Mouse (Mus musculus) monocyte, adult 2 months (primary cell): Measurements from ENCODE around the gene Dzip1l.
"Not testable (repeated sequence)": the region's sequence is repeated elsewhere in the genome, so short reads cannot be mapped to it uniquely, and the experiment has no call there.

ENCODE experiments used
- DNase-seq, 2 experiments: peaks; one replicate each; pipeline ENCODE4 v3.0.0; 2022; ENCODE audit warnings: low spot score in 2 of 2, low read depth in 1 of 2

Dzip1l gene

GRCm38 (mm10) chr9:99629281-99630011, at the start of gene Dzip1l:
TSS of gene Dzip1l (plus strand) at chr9:99629496.
- no peak for DNase-seq

- no peak for DNase-seq
Measured at GRCm38 (mm10) chr9:99580655-99581054, 48.6 kb upstream of the Dzip1l start.

GRCm38 (mm10) chr9:99587505-99588202, 41.6 kb upstream of the Dzip1l start:
- DNase-seq = peak in 1 of 2 experiments; percentile 25

DNA sequence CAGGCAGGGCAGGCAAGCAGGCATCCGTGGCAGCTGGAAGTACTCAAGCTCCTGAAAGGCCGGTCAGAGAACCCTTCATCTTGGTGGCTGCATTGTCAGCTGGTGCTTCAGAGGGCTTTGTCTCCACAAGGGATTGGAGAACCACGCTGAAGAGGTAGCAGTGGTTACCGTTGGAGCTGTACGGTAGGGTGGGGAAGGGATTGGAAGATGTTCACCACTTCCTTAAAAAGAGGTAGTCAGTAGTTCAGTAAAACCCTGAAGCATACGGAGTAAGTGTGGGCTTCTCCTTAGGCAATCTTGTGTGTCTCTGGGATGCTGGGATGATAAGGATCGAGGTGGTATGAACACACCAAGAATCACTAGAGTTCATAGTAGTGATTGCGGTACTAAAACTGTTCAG, 38.2 kb upstream of the Dzip1l start:
- DNase-seq = no peak

- DNase-seq = not testable (repeated sequence)
Measured at GRCm38 (mm10) chr9:99599127-99599526, 30.2 kb upstream of the Dzip1l start.

GRCm38 (mm10) chr9:99603566-99603965, 25.7 kb upstream of the Dzip1l start:
- no peak for DNase-seq

DNA sequence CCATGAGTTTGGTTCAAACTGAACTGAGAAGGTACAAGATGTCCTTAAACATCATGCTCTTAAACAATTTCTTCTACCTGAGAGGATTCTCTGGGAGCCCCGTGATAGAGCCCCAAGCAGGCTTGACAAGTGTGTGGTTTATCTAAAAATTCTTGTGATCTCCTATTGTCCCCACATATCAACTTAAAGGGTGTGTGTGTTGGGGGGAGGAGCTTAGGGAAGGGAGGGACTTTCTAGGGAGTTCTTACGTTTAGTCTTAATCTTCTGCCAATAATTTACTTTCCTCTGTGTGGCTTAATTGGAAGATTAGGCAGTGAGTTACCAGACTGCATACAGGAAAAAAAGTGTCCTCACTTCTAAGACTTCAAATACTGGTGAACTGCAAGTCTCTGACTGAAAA, 17.1 kb upstream of the Dzip1l start, which contains the start of gene A4gnt:
Gene A4gnt, plus strand, starts transcription at position 301 of the 400 bp plus-strand sequence.
- DNase-seq = no peak

- DNase-seq = no peak
Measured at GRCm38 (mm10) chr9:99619688-99620087, 9.6 kb upstream of the Dzip1l start.

DNA sequence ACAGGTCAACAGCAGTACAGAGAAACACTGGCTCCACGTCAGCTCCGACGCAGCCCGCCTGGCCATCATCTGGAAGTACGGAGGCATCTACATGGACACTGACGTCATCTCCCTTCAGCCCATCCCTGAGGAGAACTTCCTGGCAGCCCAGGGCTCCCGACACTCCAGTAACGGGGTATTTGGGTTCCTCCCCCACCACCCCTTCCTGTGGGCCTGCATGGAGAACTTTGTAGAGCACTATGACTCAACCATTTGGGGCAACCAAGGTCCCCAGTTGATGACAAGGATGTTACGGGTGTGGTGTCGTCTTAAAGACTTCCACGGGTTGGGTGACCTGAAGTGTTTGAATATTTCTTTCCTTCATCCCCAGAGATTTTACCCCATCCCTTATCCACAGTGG, 9.1 kb upstream of the Dzip1l start:
- no peak for DNase-seq

GRCm38 (mm10) chr9:99622034-99622433, 7.3 kb upstream of the Dzip1l start:
- DNase-seq = no peak

DNA sequence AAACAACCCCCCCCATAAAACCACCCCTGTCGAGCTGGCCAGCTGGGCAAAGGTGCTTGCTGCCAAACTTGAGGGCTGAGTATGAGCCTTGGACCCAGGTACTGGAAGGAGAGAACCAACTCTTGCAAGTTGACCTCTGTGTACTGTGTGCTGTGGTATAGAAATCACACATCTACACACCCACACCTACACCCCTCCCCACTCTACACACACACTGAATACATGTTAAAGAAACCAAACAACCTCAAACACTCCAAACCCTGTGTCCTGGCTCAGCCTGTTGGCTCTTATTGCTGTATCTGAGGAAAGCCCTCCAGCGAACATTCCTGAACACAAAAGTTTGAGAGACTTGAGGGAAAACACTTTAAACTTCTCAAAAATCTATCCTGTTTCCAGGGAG, 6.3 kb upstream of the Dzip1l start:
- no peak for DNase-seq

DNA sequence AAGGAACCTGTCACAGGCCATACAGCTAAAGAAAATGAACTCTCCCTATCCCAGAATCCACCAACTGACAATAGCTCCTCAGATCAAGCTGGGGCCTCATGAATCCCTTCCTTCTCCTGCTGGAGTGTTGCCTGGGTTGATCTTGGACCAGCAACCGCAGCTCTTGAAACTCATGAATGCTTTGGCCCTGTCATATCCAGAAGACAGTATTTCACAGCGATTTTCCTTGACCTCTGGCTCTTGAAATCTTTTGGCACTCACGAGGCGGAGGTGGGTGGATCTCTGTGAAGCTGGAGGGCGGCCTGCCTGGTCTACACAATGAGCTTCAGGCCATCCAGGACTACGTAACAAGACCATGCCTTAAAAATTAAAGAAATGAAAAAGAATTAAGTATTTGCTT, 5.2 kb upstream of the Dzip1l start:
- no peak for DNase-seq

- DNase-seq = no peak
Measured at GRCm38 (mm10) chr9:99628581-99628980, 715 bp upstream of the Dzip1l start.

DNA sequence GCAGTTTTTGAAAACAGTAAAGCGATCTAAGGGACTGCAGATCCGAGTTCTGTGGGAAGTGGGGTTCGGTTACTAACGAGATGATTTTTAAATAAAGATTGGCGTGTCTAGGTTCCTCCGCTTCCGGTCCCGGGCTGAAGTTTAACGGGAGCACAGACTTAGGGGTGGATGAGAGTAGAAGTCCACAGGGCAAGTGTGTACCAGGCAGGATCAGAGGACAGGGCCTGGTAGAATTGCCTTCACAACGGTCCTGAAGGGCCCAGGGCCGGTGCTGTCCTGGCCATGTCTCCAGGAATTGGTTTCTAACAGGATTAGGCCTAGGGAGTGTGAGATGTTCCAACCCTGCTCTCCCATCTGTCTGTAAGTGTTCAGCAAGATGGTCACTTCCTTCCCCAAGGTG, 775 bp downstream of the Dzip1l start:
- no peak for DNase-seq

- no peak for DNase-seq
Measured at GRCm38 (mm10) chr9:99630528-99631125, 1.3 kb downstream of the Dzip1l start.

GRCm38 (mm10) chr9:99631781-99632180, 2.5 kb downstream of the Dzip1l start:
- DNase-seq = no peak

DNA sequence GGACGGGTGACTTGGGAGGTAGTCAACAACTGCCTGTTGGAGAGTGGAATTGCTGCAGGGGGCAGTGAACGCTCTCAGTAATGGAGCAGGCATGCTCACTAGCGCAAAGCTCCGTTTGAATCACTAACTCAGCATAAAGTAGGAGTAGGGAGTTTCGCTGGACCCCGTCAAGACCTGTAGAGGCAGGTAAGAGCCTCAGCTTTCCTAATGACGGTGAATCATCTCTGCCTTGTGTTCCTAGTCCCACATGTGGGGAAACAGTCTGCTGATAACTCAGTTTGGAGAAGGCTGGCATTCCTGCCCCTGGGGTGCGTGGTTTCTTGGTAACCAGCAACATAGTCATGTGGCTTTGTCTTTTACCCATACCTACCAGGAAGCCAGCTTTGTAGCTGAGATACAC, 3.0 kb downstream of the Dzip1l start:
- DNase-seq = no peak

DNA sequence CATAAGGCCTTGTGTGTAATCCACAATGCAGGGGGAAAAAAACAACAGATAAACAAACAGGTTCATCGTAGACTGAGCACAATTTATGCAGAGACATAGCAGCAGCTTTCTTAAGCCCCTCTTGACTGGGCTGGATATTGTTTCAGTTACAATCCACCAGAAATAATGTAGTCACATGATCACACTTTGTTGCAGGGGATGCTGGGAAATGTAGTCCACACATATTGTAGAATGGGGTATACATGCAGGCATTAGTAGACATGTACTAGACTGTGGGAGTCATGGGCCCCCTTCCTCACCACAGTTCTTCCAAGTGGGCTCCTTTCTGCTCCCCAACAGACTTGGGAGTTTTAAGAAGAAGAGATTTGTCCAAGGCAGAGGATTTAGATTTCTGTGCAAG, 7.5 kb downstream of the Dzip1l start:
- DNase-seq = no peak

GRCm38 (mm10) chr9:99637227-99637626, 7.9 kb downstream of the Dzip1l start:
- DNase-seq = no peak

- no peak for DNase-seq
Measured at GRCm38 (mm10) chr9:99637736-99638135, 8.4 kb downstream of the Dzip1l start.

DNA sequence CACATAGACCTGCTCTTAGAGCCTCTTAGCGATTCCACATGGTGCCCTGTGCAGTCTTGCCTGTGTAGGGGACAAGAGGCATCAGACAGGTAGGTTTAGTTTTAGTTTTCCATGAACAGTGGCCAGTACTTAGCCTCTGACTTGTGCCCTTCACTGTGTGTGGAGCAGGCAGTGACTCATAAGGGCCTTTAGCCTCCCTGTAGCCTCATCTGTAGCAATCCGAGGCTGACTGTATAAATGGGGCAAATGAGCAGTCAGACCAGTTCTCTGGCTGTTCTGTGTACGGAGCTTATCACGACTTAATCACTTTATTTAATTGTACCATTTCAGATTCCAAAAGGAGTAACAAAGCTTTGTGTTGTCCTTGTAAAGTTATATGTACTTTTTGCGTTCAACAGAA, 10.7 kb downstream of the Dzip1l start:
- DNase-seq = no peak

- no peak for DNase-seq
Measured at GRCm38 (mm10) chr9:99645416-99645815, 16.1 kb downstream of the Dzip1l start.
